Mouse (Mus musculus) testis, adult 2 months (tissue): ENCODE measurements around the gene Upk2. TPM values are rescaled to one million over a fixed set of nuclear protein-coding genes. Genes with fewer than 3 reads are reported as not detected.

Experiments used
- H3K27ac ChIP-seq: fragments of 200-500 bp; 2 replicates; pipeline ENCODE4 v1.5.1; 2012; ENCODE audit warnings: low read depth, low read length; ENCODE audit not compliant: control insufficient read depth, insufficient read depth
- H3K27me3 ChIP-seq: fragments of 200-500 bp; 2 replicates; pipeline ENCODE4 v1.6.1; 2012; ENCODE audit warnings: mild to moderate bottlenecking, low read length, moderate library complexity; ENCODE audit not compliant: control insufficient read depth, insufficient read depth
- H3K36me3 ChIP-seq: fragments of 200-500 bp; 2 replicates; pipeline ENCODE4 v1.6.1; 2012; ENCODE audit warnings: mild to moderate bottlenecking, low read length; ENCODE audit not compliant: control insufficient read depth, insufficient read depth
- H3K4me1 ChIP-seq: fragments of 200-500 bp; 2 replicates; pipeline ENCODE4 v1.6.1; 2012; ENCODE audit warnings: low read length; ENCODE audit not compliant: control insufficient read depth, insufficient read depth
- H3K4me3 ChIP-seq: fragments of 200-500 bp; 2 replicates; pipeline ENCODE4 v1.5.1; 2012; ENCODE audit warnings: low read depth, mild to moderate bottlenecking, low read length, moderate library complexity, mixed read lengths; ENCODE audit not compliant: control insufficient read depth
- CTCF ChIP-seq: fragments of 200-500 bp; IDR thresholded peaks from 2 replicates; pipeline ENCODE4 v1.5.1; 2012; ENCODE audit warnings: low read depth, mild to moderate bottlenecking, inconsistent platforms, low read length, moderate library complexity; ENCODE audit not compliant: control insufficient read depth, insufficient read depth, insufficient replicate concordance
- POLR2A ChIP-seq: fragments of 200-500 bp; IDR thresholded peaks from 2 replicates; pipeline ENCODE4 v1.6.1; 2012; ENCODE audit warnings: low read depth, mild to moderate bottlenecking, inconsistent platforms, low read length, moderate library complexity; ENCODE audit not compliant: control insufficient read depth
- polyA plus RNA-seq: library from polyadenylated mRNA; depleted of rRNA; stranded (reverse); fragments of >200 nt; gene quantifications from 2 replicates; pipeline ENCODE4 v1.2.3, GENCODE M21; 2012

Gene Upk2
- polyA plus RNA-seq, 1 experiment, result 2.2 TPM

- Histone ChIP-seq H3K4me1 (peaks cover 21% of the 10 kb centered on the region), H3K27ac (no peak overlapping the region), H3K27me3 (no peaks in the 10 kb centered on the region), H3K4me3 (no peak overlapping the region), H3K36me3 (no peaks in the 10 kb centered on the region)
- TF ChIP-seq POLR2A (no peak), CTCF (no peak)
These were observed 27.3 kb upstream of the Upk2 start for GRCm38 (mm10) chr9:44482112-44482511.

GRCm38 (mm10) chr9:44479628-44480428 lies 25.1 kb upstream of the Upk2 start:
- Histone ChIP-seq H3K36me3 (no peaks in the 10 kb centered on the region), H3K27me3 (no peaks in the 10 kb centered on the region), H3K4me3 (peak overlapping the region; percentile 83), H3K27ac (peak overlapping the region; percentile 81), H3K4me1 (peaks cover 21% of the 10 kb centered on the region)
- TF ChIP-seq CTCF (peak; percentile 81; the same call in 1 of the 2 replicates), POLR2A (no peak)

- no peaks in the 10 kb centered on the region for H3K36me3 ChIP-seq
- peak overlapping the region; percentile 81 for H3K27ac ChIP-seq
- peaks cover 21% of the 10 kb centered on the region for H3K4me1 ChIP-seq
- H3K27me3 ChIP-seq, result no peaks in the 10 kb centered on the region
- peak overlapping the region; percentile 83 for H3K4me3 ChIP-seq
- TF ChIP-seq CTCF (no peak), POLR2A (no peak)
These were observed 24.3 kb upstream of the Upk2 start for GRCm38 (mm10) chr9:44478959-44479605.

GRCm38 (mm10) chr9:44478229-44478921 lies 23.6 kb upstream of the Upk2 start:
- peaks cover 15% of the 10 kb centered on the region for H3K4me1 ChIP-seq
- TF ChIP-seq CTCF, result no peak
- H3K36me3 ChIP-seq, result no peaks in the 10 kb centered on the region
- peak overlapping the region; percentile 41 for H3K27ac ChIP-seq
- peak overlapping the region; percentile 83 for H3K4me3 ChIP-seq
- H3K27me3 ChIP-seq, result no peaks in the 10 kb centered on the region

GRCm38 (mm10) chr9:44477339-44478228 lies 22.8 kb upstream of the Upk2 start:
- H3K36me3 ChIP-seq, result no peaks in the 10 kb centered on the region
- no peaks in the 10 kb centered on the region for H3K27me3 ChIP-seq
- H3K4me1 ChIP-seq, result peaks cover 13% of the 10 kb centered on the region
- H3K4me3 ChIP-seq, result peak overlapping the region; percentile 83
- no peak for TF ChIP-seq POLR2A
- TF ChIP-seq CTCF, result peak; percentile 50; the same call in 1 of the 2 replicates
- H3K27ac ChIP-seq, result peak overlapping the region; percentile 41; the same call in 1 of the 2 replicates

- no peak overlapping the region for H3K4me3 ChIP-seq
- no peaks in the 10 kb centered on the region for H3K27me3 ChIP-seq
- no peaks in the 10 kb centered on the region for H3K36me3 ChIP-seq
- H3K27ac ChIP-seq, result no peak overlapping the region
- peaks cover 13% of the 10 kb centered on the region for H3K4me1 ChIP-seq
- TF ChIP-seq POLR2A (no peak), CTCF (no peak)
These were observed 21.2 kb upstream of the Upk2 start for GRCm38 (mm10) chr9:44475936-44476335.
